Mouse (Mus musculus) heart, embryonic 14.5 days (tissue): ENCODE measurements around the gene Plagl1. TPM values are rescaled to one million over a fixed set of nuclear protein-coding genes. Genes with fewer than 3 reads are reported as not detected.
"Not testable (repeated sequence)": the region's sequence is repeated elsewhere in the genome, so short reads cannot be mapped to it uniquely, and the experiment has no call there.

ENCODE experiments used
- ATAC-seq: fragments of 200-750 bp; cut with Nextera tagmentation; 2 replicates; pipeline ENCODE4 v1.8.0; 2017; ENCODE audit warnings: low read depth, moderate TSS enrichment; ENCODE audit not compliant: insufficient number of reproducible peaks, insufficient read depth, low FRiP score
- H3K27ac ChIP-seq, 2 experiments: fragments of 200-500 bp in 1 of 2; fragments of 300-500 bp in 1 of 2; sonication (generic) in 1 of 2; replicated peaks in 1 of 2; 2 replicates each; pipeline ENCODE4 v1.5.1; 2012 to 2014; ENCODE audit warnings: low read depth in 2 of 2, low read length in 2 of 2, control low read depth in 1 of 2, mild to moderate bottlenecking in 1 of 2, mixed read lengths in 1 of 2; ENCODE audit not compliant: control insufficient read depth in 1 of 2, insufficient read depth in 1 of 2
- H3K27me3 ChIP-seq: fragments of 300-500 bp; sonication (generic); 2 replicates; pipeline ENCODE4 v1.6.1; 2014; ENCODE audit warnings: mild to moderate bottlenecking, low read length, control low read depth; ENCODE audit not compliant: control insufficient read depth, insufficient read depth
- H3K36me3 ChIP-seq: fragments of 300-500 bp; sonication (generic); 2 replicates; pipeline ENCODE4 v1.6.1; 2014; ENCODE audit warnings: mild to moderate bottlenecking, control low read depth, low read length, mixed read lengths; ENCODE audit not compliant: control insufficient read depth, insufficient read depth
- H3K4me1 ChIP-seq, 2 experiments: fragments of 200-500 bp in 1 of 2; fragments of 300-500 bp in 1 of 2; sonication (generic) in 1 of 2; 2 replicates each; pipeline ENCODE4 v1.6.1; 2012 to 2014; ENCODE audit warnings: low read length in 2 of 2, control low read depth in 1 of 2, mixed read lengths in 1 of 2; ENCODE audit not compliant: control insufficient read depth in 2 of 2, insufficient read depth in 2 of 2
- H3K4me2 ChIP-seq: fragments of 300-500 bp; sonication (generic); 2 replicates; pipeline ENCODE4 v1.6.1; 2014; ENCODE audit warnings: mild to moderate bottlenecking, low read length
- H3K4me3 ChIP-seq, 2 experiments: fragments of 200-500 bp in 1 of 2; fragments of 300-500 bp in 1 of 2; sonication (generic) in 1 of 2; 2 replicates each; pipeline ENCODE4 v1.5.1; 2012 to 2014; ENCODE audit warnings: low read length in 2 of 2, mild to moderate bottlenecking in 2 of 2, control low read depth in 1 of 2, low read depth in 1 of 2, moderate library complexity in 1 of 2; ENCODE audit not compliant: control insufficient read depth in 1 of 2, insufficient read depth in 1 of 2
- H3K9ac ChIP-seq: fragments of 300-500 bp; sonication (generic); 2 replicates; pipeline ENCODE4 v1.6.1; 2014; ENCODE audit warnings: mild to moderate bottlenecking, low read length
- H3K9me3 ChIP-seq: fragments of 300-500 bp; sonication (generic); 2 replicates; pipeline ENCODE4 v1.6.1; 2016; ENCODE audit warnings: low read length, control low read depth; ENCODE audit not compliant: control insufficient read depth
- WGBS: fragments of 180-500 bp; shearing (Covaris S2); extraction: QIAGEN DNeasy Blood & Tissue Kit; methylation state at CpG from one replicate; pipeline ENCODE4 v1.1.7; 2014; 5-methylcytosine and 5-hydroxymethylcytosine counted together
- polyA plus RNA-seq: library from polyadenylated mRNA; unstranded; fragments of >200 nt; fragmentation: Nextera tagmentation; extraction: Ambion mirVana; gene quantifications from 2 replicates; pipeline ENCODE4 v1.2.1, GENCODE M21; 2014

The Plagl1 gene
- polyA plus RNA-seq: 279 and 282 TPM in 2 replicates

- ATAC-seq: no peak
- 60% methylated on average over 11 of the region's 11 CpGs for WGBS
- Histone ChIP-seq H3K27ac (no peak within 1 kb of the TSS), H3K9me3 (no peaks in the 10 kb centered on the region), H3K4me1 (peaks cover 5 to 6% of the 10 kb centered on the region in 2 experiments; a peak in 1 of 4 replicates), H3K4me3 (peak within 1 kb of the TSS; percentile 37 to 42), H3K27me3 (peaks cover 21% of the 10 kb centered on the region), H3K4me2 (peak within 1 kb of the TSS; percentile 86), H3K36me3 (no peaks in the 10 kb centered on the region), H3K9ac (peak within 1 kb of the TSS; percentile 60)
Observed at GRCm38 (mm10) chr10:13060021-13060668, at the start of gene Plagl1. Gene Plagl1 (plus strand): TSS chr10:13060504.

- WGBS: 78% methylated on average over 7 of the region's 7 CpGs
- no peak overlapping the region for H3K27ac ChIP-seq
- ATAC-seq: no peak
- no peaks in the 10 kb centered on the region for H3K9me3 ChIP-seq
- no peak overlapping the region for H3K4me3 ChIP-seq
- H3K36me3 ChIP-seq: peaks cover 14% of the 10 kb centered on the region
- H3K4me1 ChIP-seq: peaks cover 3 to 5% of the 10 kb centered on the region in 2 experiments; a peak in 3 of 4 replicates
- H3K27me3 ChIP-seq: no peaks in the 10 kb centered on the region
- no peak overlapping the region for H3K9ac ChIP-seq
- no peak overlapping the region for H3K4me2 ChIP-seq
Observed at GRCm38 (mm10) chr10:13014026-13014425, 46.3 kb upstream of the Plagl1 start.

- no peaks in the 10 kb centered on the region for H3K9me3 ChIP-seq
- H3K27me3 ChIP-seq: no peaks in the 10 kb centered on the region
- no peak overlapping the region for H3K27ac ChIP-seq
- no peak overlapping the region for H3K4me2 ChIP-seq
- H3K9ac ChIP-seq: no peak overlapping the region
- H3K4me1 ChIP-seq: no peaks in the 10 kb centered on the region
- no peaks in the 10 kb centered on the region for H3K36me3 ChIP-seq
- no peak overlapping the region for H3K4me3 ChIP-seq
- WGBS: 13% methylated on average over 4 of the region's 4 CpGs
- ATAC-seq: no peak
Observed at GRCm38 (mm10) chr10:13016573-13016972, 43.7 kb upstream of the Plagl1 start.

GRCm38 (mm10) chr10:13018510-13018909 is 41.8 kb upstream of the Plagl1 start:
- no peaks in the 10 kb centered on the region for H3K9me3 ChIP-seq
- H3K4me1 ChIP-seq: peaks cover 0 to 7% of the 10 kb centered on the region in 2 experiments; a peak in 2 of 4 replicates
- H3K27me3 ChIP-seq: no peaks in the 10 kb centered on the region
- no peak overlapping the region for H3K4me3 ChIP-seq
- no peak overlapping the region for H3K4me2 ChIP-seq
- H3K36me3 ChIP-seq: no peaks in the 10 kb centered on the region
- H3K9ac ChIP-seq: no peak overlapping the region
- 59% methylated on average over 7 of the region's 7 CpGs for WGBS
- ATAC-seq: no peak
- H3K27ac ChIP-seq: no peak overlapping the region

- H3K27me3 ChIP-seq: no peaks in the 10 kb centered on the region
- H3K4me3 ChIP-seq: no peak overlapping the region
- H3K9me3 ChIP-seq: no peaks in the 10 kb centered on the region
- 71% methylated on average over 5 of the region's 5 CpGs for WGBS
- H3K36me3 ChIP-seq: no peaks in the 10 kb centered on the region
- H3K4me2 ChIP-seq: no peak overlapping the region
- no peak overlapping the region for H3K27ac ChIP-seq
- H3K9ac ChIP-seq: no peak overlapping the region
- H3K4me1 ChIP-seq: peaks cover 0 to 7% of the 10 kb centered on the region in 2 experiments; a peak in 2 of 4 replicates
- no peak for ATAC-seq
Observed at GRCm38 (mm10) chr10:13019026-13019425, 41.3 kb upstream of the Plagl1 start.

GRCm38 (mm10) chr10:13022103-13022502 is 38.2 kb upstream of the Plagl1 start:
- ATAC-seq: no peak
- H3K4me3 ChIP-seq: no peak overlapping the region
- no peak overlapping the region for H3K9ac ChIP-seq
- H3K9me3 ChIP-seq: no peaks in the 10 kb centered on the region
- peak overlapping the region in 1 of 2 experiments; percentile 33; a peak in 1 of 4 replicates for H3K27ac ChIP-seq
- no peaks in the 10 kb centered on the region for H3K36me3 ChIP-seq
- H3K4me2 ChIP-seq: no peak overlapping the region
- peaks cover 0 to 7% of the 10 kb centered on the region in 2 experiments; a peak in 2 of 4 replicates for H3K4me1 ChIP-seq
- no peaks in the 10 kb centered on the region for H3K27me3 ChIP-seq
- 90% methylated on average over 4 of the region's 4 CpGs for WGBS

- not testable (repeated sequence) for H3K4me1 ChIP-seq, ATAC-seq, H3K4me3 ChIP-seq, H3K9ac ChIP-seq, H3K27me3 ChIP-seq, H3K36me3 ChIP-seq, H3K27ac ChIP-seq, H3K4me2 ChIP-seq, H3K9me3 ChIP-seq
- 74% methylated on average over 3 of the region's 3 CpGs for WGBS
Observed at GRCm38 (mm10) chr10:13023985-13024384, 36.3 kb upstream of the Plagl1 start.

GRCm38 (mm10) chr10:13027702-13028101 is 32.6 kb upstream of the Plagl1 start:
- Histone ChIP-seq H3K4me1 (no peaks in the 10 kb centered on the region; a peak in 1 of 4 replicates), H3K9ac (no peak overlapping the region), H3K27me3 (no peaks in the 10 kb centered on the region), H3K27ac (no peak overlapping the region), H3K9me3 (no peaks in the 10 kb centered on the region), H3K36me3 (no peaks in the 10 kb centered on the region), H3K4me3 (no peak overlapping the region), H3K4me2 (no peak overlapping the region)
- ATAC-seq: no peak
- 83% methylated on average over 5 of the region's 5 CpGs for WGBS
